Mouse (Mus musculus) layer of hippocampus, postnatal 36 days (tissue): ENCODE measurements at regions not wholly inside any gene's neighbourhood (a gene's known extent, or its start where the extent isn't known, plus 50 kb on each side); places are given as distances from the start of the nearest gene placed in this dataset.
"Not testable (repeated sequence)": the region's sequence is repeated elsewhere in the genome, so short reads cannot be mapped to it uniquely, and the experiment has no call there.

Source experiments
- DNase-seq, 2 experiments: peaks; one replicate each; pipeline ENCODE4 v3.0.0; 2022

DNA sequence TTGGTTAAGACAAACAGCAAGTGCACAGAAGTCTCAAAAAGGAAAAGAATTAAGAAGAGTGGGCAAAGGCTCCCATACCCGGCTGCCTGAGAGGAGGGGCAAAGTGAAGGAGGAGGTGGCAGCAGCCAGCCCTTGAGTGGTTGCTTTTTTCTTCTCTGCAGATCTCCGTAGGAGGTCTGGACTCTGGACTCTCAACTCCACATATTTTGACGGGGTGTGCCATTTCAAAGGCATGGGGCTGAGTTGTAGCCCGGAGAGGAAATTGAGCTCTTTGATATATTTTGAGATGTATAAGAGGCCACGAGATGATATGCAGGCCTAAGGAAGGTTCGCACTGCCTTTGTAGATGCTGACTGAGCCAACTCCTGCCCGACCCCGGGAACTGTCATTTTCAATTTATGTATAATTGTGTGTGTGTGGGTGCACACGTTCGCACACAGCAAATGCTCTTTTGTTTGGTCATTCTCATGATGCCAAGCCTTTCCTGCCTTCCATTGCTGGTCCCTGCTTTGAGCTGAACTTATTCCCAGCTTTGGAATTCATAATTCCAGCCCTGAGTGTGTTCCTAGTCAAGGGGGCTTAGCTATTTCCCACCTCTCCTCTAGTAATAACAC is 56.4 kb downstream of the Cxcr4 start:
- DNase-seq = no peak

DNA sequence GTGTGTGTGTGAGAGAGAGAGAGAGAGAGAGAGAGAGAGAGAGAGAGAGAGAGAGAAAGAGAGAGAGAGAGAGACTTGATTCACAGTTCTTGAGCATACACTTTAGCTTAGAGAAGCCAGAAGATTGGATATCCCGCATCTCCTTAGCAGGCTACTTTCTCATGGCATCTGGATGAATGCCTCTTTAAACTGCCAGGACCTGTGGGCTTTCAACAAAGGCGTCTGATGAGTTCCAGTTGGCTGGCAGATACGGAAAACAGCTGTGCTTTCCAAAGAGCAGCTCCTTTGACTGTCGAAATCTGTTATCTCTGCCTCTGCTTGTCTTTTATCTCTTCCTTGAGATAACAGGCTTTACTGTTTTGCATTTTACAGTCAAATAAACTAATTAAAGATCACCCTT is 59.5 kb downstream of the Cxcr4 start:
- no peak for DNase-seq

- DNase-seq = no peak
Measured at GRCm38 (mm10) chr1:128529808-128530545, 62.1 kb downstream of the Cxcr4 start.

DNA sequence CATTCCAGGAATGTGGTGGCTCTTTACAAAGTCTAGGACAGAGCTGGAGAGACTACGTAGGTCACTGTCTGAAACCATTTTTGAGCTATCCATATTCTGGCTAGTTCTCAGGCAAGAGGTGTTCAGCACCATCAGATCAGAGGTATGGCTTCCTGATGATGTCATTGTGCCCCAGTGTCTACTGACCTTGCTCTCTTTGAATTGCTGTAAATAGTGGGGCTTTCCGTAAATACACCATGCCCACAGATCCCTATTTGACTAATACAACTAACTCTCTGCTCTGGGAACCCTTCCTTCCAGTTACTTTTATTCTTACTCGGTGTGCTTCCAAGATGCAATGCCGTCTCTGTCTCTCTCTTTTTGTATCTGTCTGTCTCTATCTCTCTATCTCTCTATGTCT is 72.9 kb downstream of the Cxcr4 start:
- no peak for DNase-seq

- no peak for DNase-seq
Measured at GRCm38 (mm10) chr1:128518514-128518913, 73.6 kb downstream of the Cxcr4 start.

- DNase-seq = no peak
Measured at GRCm38 (mm10) chr1:128517351-128517750, 74.7 kb downstream of the Cxcr4 start.

GRCm38 (mm10) chr1:128514327-128514726 is 77.8 kb downstream of the Cxcr4 start:
- DNase-seq = no peak

- DNase-seq = no peak
Measured at GRCm38 (mm10) chr1:128513911-128514310, 78.2 kb downstream of the Cxcr4 start.

DNA sequence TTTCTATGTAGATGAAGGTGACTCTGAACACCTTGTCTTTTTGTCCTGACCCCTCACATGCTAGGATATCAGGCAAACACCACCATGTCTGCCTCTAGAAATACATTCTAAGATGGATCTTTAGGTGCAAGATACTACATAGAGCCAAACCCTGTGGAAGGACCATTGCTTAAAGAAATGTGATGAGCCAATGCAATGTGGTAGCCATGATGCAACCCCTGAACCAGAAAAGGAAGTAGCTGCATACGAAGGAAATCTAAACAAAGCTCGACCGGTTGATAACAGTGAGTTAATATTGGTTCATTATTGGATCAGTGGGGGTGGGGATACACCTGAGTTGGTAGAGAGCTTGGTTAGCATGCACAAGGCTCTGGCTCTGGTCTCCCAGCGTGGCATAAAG is 78.9 kb downstream of the Cxcr4 start:
- DNase-seq = no peak

GRCm38 (mm10) chr1:128508816-128509461 is 83.2 kb downstream of the Cxcr4 start:
- no peak for DNase-seq

DNA sequence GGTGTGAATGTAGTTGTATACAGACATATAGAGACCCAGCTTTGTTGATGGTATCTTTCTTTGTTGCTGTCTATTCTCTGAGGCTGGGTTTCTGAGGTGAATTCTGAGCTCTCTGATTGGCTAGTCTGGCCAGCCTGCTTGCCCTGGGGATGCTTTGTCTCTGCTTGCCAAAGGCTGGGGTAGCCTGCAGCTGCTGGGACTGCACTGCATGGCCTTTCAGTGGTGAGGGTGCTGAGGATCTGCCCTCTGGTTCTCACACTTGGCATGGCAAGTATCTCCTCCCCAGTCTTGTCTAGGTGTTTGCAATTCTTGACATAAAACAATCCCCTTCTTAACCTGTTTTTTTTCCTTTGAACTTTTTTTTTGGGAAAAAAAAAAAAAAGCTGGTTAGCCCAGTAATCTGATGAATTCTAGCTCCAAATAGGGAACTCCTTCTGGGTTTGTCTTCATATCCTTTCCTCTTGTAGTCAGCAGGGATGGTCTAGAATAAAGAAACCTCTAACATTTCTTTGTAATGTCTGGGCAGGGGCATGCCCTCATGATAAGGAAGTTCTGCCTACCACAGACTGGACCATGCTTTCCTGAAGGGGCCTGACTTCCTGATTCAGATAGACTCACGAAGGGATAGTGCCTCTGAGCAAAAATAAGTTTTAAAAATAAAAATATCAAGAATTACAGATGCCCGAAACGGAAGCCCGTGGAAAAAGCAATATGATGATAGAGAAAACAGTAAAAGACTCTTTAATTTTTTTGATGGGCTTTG is 85.4 kb downstream of the Cxcr4 start:
- no peak for DNase-seq

GRCm38 (mm10) chr1:128504371-128504770 is 87.2 kb upstream of the Dars start:
- DNase-seq = no peak

GRCm38 (mm10) chr1:128498042-128498772 is 81.0 kb upstream of the Dars start:
- DNase-seq = no peak

GRCm38 (mm10) chr1:128492251-128492650 is 75.1 kb upstream of the Dars start:
- no peak for DNase-seq

DNA sequence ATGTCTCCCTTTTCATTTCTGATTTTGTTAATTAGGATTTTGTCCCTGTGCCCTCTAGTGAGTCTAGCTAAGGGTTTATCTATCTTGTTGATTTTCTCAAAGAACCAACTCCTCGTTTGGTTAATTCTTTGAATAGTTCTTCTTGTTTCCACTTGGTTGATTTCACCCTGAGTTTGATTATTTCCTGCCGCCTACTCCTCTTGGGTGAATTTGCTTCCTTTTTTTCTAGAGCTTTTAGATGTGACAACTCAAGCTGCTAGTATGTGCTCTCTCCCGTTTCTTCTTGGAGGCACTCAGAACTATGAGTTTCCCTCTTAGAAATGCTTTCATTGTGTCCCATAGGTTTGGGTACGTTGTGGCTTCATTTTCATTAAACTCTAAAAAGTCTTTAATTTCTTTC is 70.0 kb upstream of the Dars start:
- DNase-seq = not testable (repeated sequence)

- no peak for DNase-seq
Measured at GRCm38 (mm10) chr1:128478376-128478775, 61.2 kb upstream of the Dars start.

DNA sequence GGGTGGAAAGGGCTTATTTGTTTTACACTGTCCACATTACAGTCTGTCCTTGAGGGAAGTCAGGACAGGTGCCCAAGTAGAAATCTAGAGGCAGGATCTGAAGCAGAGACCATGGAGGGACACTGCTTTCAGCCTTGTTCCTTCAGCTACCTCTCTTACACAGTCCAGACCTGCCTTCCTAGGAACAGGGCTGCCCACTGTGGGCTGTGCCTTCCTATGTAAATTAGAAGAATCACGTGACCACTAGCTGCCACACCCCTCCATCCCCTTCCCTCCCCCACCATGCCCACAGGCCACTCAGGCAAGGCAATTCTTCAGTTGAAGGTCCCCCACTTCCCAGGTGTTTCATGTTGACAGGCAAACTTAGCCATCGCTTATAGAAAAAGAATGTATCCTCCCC is 60.5 kb upstream of the Dars start:
- DNase-seq = no peak

- DNase-seq = no peak
Measured at GRCm38 (mm10) chr1:128472713-128473230, 55.6 kb upstream of the Dars start.

- peak; percentile 64 to 73 for DNase-seq
Measured at GRCm38 (mm10) chr1:128472022-128472712, 55.0 kb upstream of the Dars start.

DNA sequence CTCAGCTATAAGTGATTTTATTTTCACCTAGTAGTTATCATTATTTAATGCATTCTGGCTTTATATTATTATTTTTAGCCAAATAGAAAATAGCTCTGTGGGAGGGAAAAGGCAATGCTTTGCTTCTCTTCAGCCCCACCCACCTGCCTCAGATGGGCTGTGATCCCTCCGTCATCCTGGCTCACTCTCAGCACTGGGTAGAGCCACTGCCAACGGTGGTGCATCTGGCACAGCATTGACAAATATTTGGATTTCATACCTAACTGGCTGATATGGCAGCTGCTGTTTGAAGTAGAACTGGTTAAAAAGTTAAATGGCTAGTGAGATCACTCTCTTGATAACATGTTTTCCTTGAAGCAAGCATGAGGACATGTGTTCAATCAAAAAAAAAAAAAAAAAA is 53.6 kb upstream of the Dars start:
- peak; percentile 35 for DNase-seq

DNA sequence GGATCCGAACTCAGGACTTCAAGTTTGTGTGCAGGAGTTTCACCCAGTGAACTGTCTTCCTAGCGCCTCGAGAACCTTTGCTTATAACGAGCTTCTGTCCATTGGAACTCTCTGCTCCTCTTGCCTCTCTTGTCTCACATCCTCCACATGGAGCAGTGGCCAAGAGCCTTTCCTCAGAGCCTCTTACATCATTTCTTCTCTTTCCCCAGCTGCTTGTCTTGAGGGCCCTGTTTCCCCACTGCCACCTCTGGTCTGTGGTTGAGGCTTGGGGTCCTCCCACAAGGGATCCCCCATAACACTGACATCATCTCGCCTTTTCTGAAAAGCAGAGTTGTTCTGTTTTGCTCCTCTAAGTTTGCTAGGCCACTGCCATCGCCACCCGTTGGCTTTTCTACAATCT is 51.9 kb upstream of the Dars start:
- no peak for DNase-seq
